Mouse (Mus musculus): ENCODE data around the gene Kcnc1.

GRCm38 (mm10) chr7:46421535-46421934, 25.2 kb downstream of the Kcnc1 start:
- TF ChIP-seq CTCF (IDR thresholded peaks at IDR 0.05; ENCODE audit: borderline replicate concordance, insufficient read depth, low read depth, low read length) (no peak), POLR2A (IDR thresholded peaks at IDR 0.05; ENCODE audit: borderline replicate concordance, insufficient read depth, low read length) (no peak)
